Mouse (Mus musculus): ENCODE data around the gene G6pc3.

G6pc3 gene

DNA sequence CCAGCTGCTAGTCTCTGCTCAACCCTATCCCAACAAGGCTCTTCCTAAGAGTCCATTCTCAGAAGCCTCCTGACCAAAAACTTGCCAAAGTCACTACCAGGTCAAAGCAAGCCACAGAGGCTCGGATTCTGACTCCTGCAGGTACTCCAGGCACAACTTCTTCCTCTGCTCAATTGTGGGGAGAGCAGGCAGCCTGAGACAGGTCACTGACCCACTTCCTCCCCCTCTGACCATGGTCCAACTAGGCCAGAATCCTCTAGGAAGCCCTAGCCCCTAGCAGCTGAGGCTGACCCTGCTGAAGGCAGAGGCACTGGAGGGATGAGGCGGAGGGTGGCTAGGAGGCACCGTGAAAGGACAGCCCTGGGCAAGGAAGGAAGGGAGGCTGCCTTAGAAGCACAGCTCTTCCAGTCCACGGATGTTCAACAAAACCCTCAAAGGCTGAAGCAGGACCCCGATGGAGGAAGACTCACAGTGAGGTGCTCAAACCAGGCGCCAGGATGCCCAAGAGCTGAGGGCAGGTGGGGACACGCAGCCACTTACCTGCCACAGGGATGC is 28.5 kb downstream of the G6pc3 start:
- DNase-seq (ENCODE audit: low spot score in 2 of 2) = no peak

DNA sequence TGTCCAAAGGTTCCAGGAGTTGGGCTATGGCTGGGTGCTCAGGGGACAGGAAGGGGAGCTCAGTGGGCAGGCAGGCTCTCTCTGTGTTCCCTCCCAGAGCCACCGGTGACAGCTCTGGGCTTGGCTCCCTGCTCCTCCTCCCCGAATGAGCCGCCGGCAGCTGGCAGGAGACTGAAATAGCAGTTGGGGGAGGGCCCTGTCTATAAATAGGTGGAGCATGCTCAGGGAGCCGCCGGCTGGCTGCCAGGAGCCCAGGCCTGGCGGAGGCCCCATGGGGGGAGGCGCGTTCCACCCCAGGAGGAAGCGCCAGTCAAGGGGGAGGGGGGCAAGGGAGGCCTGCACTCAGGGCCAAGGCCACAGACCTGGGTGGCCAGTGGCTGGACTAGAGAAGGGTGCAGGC is 29.4 kb downstream of the G6pc3 start:
- peak; percentile 91 to 97 for DNase-seq (ENCODE audit: low spot score in 2 of 2)

DNA sequence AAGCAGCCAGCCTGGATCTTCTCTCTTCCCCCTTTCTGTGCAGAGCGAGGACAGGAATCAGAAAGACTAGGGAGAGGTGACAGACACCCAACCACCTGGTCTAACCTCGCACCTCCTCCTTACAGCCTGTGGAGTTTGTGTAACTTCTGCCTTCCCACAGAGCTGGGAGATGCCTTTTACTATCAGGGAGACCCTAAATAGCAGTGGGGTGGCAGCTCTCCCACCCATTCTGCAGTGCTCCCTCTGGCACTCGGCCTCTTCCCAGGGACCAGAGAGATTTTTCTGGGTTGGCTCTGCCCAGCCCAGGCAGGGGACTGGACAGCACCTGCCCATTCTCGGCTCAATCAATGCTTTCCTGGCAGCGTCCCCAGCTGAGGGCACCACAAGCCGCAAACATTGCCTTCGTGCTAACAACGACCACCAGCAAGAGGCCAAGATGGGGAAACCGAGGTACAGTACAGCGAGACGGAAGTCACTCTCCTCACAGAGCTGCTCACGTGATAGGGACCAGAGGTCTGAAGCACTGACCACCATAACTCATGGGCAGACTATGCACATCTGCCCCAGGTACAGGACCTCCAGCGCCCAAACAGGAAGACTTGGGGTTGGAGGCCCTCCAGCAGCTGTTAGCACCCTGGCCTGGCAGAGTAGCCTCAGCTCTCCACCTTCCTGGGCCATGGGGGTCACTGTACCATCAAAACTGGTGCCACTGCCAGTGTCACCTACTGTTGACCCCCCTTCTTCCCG is 30.0 kb downstream of the G6pc3 start:
- DNase-seq (ENCODE audit: low spot score in 2 of 2) = peak in 1 of 2 experiments; percentile 59

DNA sequence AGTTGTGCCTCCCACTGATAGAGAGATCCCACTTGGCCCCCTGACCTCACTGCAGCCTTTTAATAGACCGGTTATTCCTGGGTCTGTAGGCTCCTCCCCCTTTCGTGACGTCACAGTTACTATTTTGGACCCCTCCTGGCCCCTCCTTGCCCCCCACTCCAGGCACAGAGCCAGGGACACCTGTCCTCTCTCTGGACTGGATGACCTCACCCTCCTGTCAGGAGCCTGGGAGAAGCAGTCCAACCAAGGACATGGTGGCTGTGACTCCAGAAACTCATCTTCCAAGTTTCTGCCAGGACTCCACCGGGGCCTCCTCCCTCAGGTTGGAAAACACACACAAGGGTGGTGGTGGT is 30.6 kb downstream of the G6pc3 start:
- DNase-seq (ENCODE audit: low spot score in 2 of 2) = no peak

DNA sequence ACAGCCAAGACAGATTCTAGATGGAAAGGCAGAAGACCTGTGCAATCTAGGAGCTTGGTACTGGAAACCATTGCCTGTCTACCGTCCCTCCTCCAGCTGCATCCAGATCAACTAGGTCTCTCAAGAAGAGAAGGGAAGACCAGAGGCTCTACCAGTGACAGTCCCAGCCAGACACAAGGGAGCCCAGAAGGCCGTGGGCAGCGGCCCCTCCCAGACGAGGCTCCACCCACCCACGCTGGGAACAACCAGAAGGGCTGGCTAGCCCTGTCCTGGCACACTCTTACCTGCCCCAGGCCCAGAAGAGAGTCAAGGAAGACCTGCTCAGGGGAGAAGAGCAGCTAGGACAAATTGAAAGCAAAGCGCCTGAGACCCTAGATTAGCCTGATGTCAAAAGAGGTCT is 31.0 kb downstream of the G6pc3 start:
- no peak for DNase-seq (ENCODE audit: low spot score in 2 of 2)

DNA sequence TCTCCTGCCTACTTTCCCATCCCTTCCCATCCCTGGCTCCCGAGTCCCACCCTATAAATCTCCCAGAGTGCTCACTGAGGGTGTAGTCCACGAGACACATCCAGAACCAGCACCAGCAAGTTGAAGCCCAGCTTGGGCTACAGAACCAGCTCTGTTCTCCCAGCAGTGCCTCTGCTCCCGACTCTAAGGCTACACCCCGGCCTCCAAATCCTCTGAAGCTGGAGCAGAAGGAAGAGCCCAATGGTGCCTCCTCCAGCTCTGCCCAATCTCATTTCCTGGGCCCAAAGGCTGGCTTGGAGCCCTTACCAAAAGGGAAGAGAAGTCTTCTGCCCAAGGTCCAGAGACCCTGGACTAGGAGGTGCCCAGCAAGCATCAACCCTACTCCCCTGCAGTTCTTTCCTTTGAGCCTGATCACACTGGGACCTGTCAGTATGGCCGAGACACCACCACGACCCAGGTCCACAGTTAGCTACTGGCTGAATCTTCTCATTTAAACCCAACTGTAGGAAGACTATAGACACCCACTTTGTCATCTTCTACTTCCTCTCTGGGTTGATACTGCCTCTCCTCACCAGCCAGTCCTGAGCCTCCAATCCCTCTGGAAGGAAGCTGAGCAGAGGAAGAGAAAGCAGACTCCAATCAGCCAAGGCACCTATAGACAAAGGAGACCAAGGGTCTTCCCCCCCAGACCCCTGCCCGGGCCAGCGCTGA is 32.0 kb downstream of the G6pc3 start:
- no peak for DNase-seq (ENCODE audit: low spot score in 2 of 2)

DNA sequence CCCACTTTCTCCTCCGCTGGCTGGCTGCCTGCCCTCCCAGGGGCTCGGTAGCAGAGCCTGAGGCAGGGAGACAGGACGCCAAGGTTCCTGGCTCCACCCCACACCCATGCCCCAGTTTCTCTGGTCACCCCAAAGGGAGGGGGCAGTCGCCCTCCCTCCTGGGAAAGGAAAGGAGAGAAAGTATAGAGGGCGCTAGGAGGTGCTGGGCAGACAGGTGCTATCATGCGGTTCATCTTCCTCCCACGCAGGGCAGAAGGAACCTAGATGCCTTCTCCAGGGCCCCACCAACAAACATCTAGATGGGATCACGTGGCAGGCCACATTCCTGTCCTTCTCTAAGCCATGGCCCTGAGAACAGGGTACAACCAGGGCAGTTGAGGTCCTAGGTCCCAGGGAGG is 32.5 kb downstream of the G6pc3 start:
- DNase-seq (ENCODE audit: low spot score in 2 of 2) = no peak

DNA sequence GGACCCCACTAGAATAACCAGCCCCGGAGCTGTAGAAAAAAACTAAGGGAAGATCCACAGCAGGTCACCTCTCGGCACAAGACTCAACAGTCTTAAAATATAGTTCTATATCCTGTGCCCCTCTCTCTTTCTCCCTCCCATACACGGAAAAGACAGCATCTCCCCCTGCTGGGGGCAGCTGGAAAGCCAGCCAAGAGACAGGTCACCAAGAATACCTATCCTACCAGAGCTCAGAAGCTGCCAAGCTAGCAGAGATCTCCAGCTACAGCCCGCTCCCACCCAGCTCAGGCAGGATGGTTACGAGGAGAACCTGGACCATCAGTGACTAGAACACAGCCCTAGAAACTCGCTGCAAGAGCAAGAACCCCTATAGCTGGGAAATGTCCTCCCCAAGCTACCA is 33.7 kb downstream of the G6pc3 start:
- no peak for DNase-seq (ENCODE audit: low spot score in 2 of 2)

DNA sequence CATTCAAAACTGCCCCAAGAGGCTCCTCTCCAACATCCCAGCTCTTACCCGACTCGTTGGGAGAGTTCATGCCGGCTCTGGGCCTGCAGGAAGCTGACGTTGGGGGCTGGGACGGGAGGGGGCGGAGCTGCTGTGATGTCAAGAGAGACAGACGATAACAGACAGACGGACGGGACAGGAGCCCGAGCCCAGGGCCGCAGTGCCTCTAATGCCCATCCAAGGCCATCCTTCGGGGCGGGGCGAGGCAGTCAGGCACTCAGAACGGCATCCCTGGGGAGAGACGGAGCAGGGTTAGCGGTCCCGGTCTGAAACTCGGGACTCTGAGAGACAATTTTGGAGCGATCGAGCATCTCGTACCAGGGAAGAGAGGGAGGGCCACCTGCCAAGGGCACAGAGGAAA is 35.3 kb downstream of the G6pc3 start:
- no peak for DNase-seq (ENCODE audit: low spot score in 2 of 2)

DNA sequence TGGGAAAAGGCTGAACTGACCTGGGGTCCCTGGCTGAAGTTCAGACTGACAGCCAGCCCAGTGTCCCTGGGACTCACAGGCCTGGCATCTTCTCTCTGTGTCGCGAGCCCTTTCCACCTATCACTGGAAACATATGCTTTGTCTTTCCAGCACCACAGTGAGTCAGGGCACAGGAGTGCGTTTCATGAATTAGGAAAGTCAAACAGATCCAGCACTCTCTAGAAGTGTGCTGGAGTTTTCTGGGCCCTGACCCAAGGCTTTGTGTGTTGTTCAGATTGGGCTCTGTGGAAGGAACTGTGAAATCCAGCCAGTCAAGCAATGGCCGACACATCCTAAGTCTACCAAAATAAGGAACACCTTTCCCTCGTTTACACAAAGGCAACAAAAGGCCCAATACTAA is 35.8 kb downstream of the G6pc3 start:
- DNase-seq (ENCODE audit: low spot score in 2 of 2) = no peak

DNA sequence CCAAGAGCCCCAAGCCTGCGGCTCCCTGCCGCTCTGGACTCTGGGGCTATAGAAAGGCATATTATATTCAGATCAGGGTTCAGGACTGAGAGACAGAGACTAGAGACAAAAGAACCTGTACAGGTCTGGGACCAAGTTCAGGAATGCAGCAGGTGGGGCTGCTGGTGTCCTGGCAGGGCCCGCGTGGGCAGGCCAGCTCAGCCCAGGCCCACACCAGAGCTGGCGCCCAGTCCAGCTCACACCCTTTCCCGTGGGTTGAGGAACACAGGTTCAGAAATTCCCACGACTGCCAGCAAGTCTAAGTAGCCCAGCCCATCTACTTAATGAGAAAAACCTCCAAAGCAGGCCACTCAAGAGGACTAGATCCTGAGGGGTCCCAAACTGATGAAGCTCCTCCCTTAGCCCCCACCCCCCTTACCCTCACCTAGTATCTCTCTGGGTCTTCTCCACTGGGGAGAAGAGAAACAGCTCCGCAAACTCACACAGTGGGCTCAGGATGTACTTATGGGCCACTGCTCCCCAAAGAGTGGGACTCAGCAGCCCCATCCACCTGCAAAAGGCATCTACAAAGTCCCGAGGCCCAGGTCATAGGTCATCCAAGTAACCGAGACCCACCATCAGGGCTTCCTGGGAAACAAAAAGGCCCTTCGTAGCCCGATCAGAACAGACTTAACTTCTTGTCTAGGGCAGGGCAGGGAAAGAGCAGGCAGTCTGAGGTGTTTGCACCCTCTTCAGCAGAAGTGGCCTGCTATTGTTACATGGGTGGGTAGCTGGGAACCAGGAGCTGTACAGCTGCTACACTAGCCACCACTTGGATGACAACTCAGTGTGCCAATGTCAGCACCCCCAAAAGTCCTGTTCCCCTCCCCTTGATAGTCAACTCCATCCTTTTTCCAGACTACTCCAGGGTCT is 36.9 kb downstream of the G6pc3 start:
- no peak for DNase-seq (ENCODE audit: low spot score in 2 of 2)

DNA sequence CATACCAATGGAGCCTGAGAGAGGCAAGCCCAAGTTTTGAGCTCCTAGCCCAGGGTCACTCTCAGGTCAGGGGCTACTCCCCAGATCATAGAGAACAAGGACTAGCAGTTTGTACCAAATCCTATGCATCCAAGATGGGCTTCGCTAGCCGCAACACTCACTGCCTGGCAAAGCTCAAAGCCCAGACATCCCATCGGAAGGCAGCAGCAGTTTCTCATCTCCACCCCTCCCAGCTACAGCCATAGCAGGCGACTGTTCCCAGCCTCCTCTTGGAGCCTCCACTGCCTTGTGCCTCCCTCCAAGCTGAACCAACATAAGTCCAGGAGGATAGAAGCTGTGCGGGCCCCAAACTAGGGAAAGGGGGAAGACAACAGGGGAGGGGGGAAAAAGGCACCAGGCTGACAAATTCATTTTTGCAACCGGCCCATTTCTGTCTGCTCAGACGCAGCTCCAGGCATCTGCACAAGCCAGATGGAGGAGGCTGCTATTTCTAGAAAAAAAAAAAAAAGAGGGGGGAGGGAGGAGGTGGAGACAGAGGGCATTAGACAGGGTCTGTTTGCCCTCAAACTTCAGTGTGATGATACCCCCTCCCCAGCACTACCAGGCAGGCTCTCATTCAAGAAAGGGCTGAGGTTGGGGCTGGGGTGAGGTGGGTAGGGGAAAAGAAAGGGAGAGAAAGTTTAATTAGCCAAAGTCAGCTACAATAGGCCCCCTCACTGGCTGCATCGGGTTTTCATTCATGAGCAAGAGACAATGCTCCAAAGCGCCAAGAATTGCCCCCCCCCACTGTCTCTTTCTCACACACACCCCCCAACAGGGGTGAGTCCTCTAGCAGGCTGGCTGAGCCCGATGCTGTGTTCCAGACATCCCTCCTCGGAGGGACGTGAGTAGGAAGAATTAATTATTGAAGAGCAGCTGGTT is 38.1 kb downstream of the G6pc3 start:
- no peak for DNase-seq (ENCODE audit: low spot score in 2 of 2)

DNA sequence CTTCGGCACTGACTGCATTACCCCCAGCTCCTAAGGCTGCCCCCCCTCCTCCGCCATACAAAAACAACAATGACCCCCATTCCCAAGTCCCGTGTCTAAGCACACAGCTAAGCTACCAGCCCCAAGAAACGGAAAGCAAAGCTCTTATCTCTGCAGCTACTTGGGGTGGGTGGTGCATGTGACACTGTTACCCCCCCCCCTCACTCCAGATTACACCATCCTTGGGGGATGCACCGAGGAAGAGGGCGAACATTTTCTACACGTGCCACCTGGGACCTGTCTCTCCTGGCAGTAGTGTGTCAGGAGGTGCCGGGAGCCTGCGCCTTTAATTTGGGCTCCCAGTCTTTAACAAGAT is 38.7 kb downstream of the G6pc3 start:
- no peak for DNase-seq (ENCODE audit: low spot score in 2 of 2)

DNA sequence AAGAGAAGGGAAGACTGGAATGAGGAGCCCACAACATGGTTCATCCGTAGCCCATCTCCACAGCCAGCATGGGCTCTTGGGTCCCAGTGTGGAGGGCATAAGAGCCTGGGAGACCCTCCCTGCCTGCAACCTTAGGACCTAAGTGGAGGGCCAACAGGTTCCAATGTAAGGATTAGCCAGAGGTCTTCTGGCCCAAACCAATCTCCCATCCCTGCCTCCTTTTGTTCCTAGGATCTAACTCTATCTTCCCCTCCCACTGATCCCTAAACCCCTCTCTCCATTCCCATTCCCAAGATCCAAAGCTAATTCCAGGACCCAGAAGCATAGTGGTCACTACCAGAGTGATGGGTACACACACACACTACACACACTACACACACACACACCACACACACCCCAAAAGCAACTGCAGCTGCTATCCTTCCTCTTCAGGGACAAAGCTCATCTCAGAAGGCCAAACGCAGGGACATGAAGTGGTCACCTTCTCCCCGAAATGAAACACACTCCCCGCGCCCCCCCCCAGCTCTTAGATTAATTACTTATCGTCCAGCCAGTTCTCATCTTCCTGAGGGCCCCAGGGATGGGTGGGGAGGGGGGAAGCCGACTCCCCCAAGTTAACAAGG is 39.3 kb downstream of the G6pc3 start:
- no peak for DNase-seq (ENCODE audit: low spot score in 2 of 2)

DNA sequence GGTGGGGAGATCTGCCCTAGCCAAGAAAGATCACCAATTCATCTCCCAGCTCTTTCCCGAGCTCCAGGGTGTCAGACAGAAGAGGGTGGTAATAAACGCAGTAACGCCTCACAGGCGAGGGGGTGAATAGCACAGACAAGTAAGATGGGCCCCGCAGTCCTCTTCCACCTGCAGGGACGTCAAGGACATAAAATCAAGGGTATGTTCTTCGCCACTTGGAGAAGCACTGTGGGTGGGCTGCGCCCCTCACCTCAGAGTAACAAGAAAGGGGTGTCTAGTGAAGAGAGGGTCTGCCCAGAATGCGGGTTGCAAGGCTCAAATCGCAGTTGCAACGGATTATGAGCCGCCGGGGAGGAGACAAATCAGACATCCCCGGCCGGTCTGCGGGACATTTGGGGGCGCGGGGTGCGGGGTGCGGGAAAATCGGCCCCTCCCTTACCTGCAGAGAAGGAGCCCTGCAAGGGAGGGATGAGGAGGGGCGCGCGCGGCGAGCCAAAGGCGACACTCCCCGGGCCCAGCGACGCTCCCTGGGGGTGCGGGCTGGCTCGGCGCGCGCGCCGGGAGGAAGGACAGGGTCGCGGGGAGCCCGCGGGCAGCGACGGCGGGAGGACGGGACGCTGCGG is 40.0 kb downstream of the G6pc3 start:
- no peak for DNase-seq (ENCODE audit: low spot score in 2 of 2)

DNA sequence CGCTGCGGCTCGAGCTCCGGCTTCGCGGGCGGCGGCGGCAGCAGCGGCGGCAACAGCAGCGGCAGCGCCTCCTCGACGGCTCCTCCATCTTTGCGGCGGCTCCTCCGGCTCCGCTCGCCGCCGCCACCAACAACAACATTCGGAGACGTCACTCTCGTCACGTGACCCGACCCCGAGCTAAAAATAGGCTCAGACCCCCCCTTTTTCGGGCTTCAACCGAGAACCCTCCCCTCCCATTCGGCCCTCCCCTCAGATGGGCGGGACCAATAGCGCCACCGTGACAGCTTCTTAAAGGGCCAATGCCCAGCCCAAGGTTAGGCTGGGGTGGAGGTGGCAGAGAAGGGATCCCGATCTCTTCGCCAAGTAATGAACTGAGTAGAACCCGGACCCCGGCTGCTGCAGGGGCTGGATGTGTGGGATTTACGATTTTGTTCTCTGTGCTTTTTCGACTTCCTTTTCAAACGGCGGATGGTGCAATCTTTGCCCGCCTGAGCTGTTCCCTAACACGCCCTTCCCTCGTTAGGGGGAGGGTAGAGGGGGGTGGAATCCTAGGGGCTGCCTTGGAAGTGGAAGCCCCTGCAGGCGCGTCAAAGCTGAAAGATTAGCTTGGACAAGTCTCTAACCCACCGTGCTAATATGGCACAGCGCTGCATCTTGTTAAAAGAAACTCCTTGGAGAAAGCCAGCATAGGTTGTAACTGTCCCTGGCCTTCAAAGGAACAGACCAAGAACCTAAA is 40.8 kb downstream of the G6pc3 start, which contains the start of gene Hdac5:
TSS of gene Hdac5 (minus strand) at position 161 of the 736 bp plus-strand sequence.
- peak; percentile 92 to 99 for DNase-seq (ENCODE audit: low spot score in 2 of 2)

DNA sequence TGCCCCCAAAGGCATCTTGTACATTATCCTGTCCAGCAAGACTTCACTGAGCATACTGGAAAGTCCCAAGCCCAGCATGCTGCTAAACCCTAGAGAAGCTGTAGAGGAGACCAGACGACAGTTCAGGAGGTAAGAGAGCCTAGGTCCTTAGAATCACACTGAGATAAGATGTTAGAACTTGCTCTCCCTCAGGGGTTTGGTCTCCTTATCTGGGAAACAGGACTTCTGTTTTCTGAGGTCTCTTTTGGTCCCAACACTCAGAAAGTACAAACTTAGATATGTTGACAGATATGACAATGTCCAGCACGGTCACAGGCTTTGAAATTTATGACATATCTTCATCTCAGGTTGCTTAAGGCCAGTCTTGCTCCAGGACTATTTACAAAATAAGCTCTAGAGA is 46.6 kb downstream of the G6pc3 start:
- no peak for DNase-seq (ENCODE audit: low spot score in 2 of 2)

DNA sequence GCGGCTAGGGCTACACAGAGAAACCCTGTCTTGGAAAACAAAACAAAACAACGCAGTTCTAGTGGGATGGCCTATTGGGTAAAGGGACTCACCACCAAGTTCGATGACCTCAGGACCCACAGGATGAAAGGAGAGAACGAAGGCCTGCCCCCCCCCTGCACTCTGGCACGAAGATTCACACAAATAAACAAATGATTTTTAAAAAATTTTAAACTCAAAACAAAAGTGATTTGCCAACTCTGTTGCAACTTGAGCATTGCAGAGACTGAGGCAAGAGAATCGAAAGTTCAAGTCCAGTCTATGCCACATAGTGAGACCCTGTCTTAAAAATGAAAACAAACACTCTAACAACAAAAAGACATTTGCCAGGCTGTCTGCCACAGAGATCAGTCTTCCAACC is 51.2 kb downstream of the G6pc3 start:
- no peak for DNase-seq (ENCODE audit: low spot score in 2 of 2)

DNA sequence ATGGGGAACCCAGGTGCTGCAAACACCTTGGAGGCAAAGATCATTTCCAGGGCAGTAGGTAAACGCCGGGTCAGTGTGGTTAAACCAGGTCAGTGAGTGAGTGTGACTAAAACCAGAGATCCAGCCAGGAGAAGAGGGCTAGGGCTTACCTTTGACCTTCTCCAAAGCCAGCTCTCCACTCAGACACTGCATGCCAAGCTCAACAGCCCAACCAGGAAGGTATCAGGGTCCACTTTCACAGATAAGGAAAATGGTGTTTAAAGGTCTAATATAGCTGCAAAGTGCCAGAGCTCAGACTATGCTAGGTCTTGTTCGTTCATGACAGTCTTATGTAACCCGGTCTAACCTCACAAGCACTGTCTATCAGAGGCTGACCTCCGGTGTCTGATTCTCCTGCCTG is 51.8 kb downstream of the G6pc3 start:
- DNase-seq (ENCODE audit: low spot score in 2 of 2) = no peak

DNA sequence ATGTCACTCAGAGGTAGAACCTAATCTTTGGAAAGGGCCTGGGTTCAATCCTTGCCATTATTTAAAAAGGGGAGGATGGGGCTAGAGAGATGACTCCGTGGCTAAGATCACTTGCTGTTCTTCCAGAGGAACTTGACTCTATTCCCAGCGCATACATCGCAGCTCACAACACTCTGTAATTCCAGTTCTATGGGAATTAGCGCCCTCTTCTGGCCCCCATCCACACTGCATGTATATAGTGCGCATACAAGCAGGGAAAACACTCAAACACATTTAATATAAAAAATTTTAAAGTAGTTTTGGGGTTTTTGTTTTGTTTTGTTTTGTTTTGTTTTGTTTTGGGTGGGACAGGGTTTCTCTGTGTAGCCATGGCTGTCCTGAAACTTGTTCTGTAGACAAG is 52.5 kb downstream of the G6pc3 start:
- DNase-seq (ENCODE audit: low spot score in 2 of 2) = no peak
